Mouse (Mus musculus): ENCODE measurements at regions not wholly inside any gene's neighbourhood (a gene's known extent, or its start where the extent isn't known, plus 50 kb on each side); places are given as distances from the start of the nearest gene placed in this dataset.

DNA sequence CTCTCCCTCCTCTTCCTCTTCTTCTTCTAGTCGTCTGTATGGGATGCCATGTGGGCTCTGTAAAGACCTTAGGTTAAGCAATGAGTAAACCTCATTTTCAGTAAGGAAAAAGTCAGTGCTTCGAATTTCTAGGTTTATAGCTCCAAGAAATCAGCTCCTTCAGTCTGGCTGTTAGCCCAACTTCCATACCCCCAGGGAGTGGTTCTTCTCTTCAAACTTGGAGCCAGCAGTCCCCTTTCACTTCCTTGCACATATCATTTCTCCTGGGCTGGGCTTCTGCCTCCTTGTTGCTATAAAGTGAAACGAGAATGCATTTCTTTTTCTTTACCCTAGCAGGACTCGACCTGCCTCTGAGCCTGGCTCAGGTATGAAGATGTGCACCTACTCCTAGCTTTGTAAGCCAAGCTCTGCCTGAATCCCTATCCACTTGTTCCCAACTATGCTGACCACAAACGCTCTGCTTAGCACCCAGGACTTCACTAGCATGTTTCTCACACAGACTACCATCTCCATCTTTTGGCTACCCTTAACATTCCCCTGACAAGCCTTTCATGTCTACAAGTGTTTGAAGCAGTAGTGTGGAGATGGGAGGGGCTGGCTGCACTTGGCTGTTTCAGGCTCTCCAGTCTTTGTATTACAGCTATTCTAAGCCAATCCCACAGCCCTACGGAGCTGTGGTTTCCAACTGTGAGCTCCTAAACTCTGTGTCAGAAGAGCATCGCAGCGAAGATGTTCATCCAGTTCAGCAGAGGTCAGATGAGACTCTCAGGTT is 243.8 kb upstream of the Tprg start:
- no peak for TF ChIP-seq CTCF (IDR thresholded peaks at IDR 0.05; ENCODE audit: low read depth)
- no peak for TF ChIP-seq EP300 (optimal IDR thresholded peaks at IDR 0.05)
